Mouse (Mus musculus) MEL (cell line): Measurements from ENCODE around the gene Slc26a11. TPM values are rescaled to one million over a fixed set of nuclear protein-coding genes. Genes with fewer than 3 reads are reported as not detected.

Source experiments
- DNase-seq: peaks from one replicate; pipeline ENCODE4 v3.0.0; 2011; ENCODE audit warnings: low read depth, low spot score
- H3K27ac ChIP-seq: 2 replicates; pipeline ENCODE4 v1.5.1; 2012; ENCODE audit warnings: low read depth, mild to moderate bottlenecking, control low read depth, low read length, moderate library complexity; ENCODE audit not compliant: control insufficient read depth
- H3K27me3 ChIP-seq, 2 experiments: fragments of 150-350 bp in 1 of 2; sonication (generic) in 1 of 2; 2 replicates each; pipeline ENCODE4 v1.6.1; 2012; ENCODE audit warnings: low read length in 2 of 2, mild to moderate bottlenecking in 2 of 2, improper control_type of control experiment in 1 of 2, moderate library complexity in 1 of 2; ENCODE audit not compliant: insufficient read depth in 2 of 2, control insufficient read depth in 1 of 2
- H3K36me3 ChIP-seq, 2 experiments: 2 replicates each; pipeline ENCODE4 v1.6.1; 2012 to 2014; ENCODE audit warnings: low read length in 2 of 2, improper control_type of control experiment in 1 of 2, inconsistent platforms in 1 of 2, mild to moderate bottlenecking in 1 of 2; ENCODE audit not compliant: insufficient read depth in 2 of 2, control insufficient read depth in 1 of 2
- H3K4me1 ChIP-seq, 2 experiments: fragments of 150-350 bp in 1 of 2; sonication (generic) in 1 of 2; 2 replicates each; pipeline ENCODE4 v1.6.1; 2012; ENCODE audit warnings: low read length in 2 of 2, improper control_type of control experiment in 1 of 2, mild to moderate bottlenecking in 1 of 2; ENCODE audit not compliant: insufficient read depth in 2 of 2, control insufficient read depth in 1 of 2
- H3K4me3 ChIP-seq, 2 experiments: fragments of 150-350 bp in 1 of 2; sonication (generic) in 1 of 2; 2 replicates each; pipeline ENCODE4 v1.5.1; 2012; ENCODE audit warnings: low read depth in 2 of 2, low read length in 2 of 2, mild to moderate bottlenecking in 2 of 2, moderate library complexity in 2 of 2, control low read depth in 1 of 2, improper control_type of control experiment in 1 of 2; ENCODE audit not compliant: control insufficient read depth in 1 of 2, insufficient read depth in 1 of 2
- H3K79me2 ChIP-seq: 2 replicates; pipeline ENCODE4 v1.6.1; 2012; ENCODE audit warnings: mild to moderate bottlenecking, low read length, moderate library complexity; ENCODE audit not compliant: control insufficient read depth, poor library complexity, insufficient read depth
- H3K9ac ChIP-seq: 2 replicates; pipeline ENCODE4 v1.6.1; 2012; ENCODE audit warnings: low read depth, mild to moderate bottlenecking, control low read depth, low read length, moderate library complexity; ENCODE audit not compliant: control insufficient read depth, poor library complexity, severe bottlenecking
- H3K9me3 ChIP-seq: fragments of 150-350 bp; sonication (generic); replicated peaks from 2 replicates; pipeline ENCODE4 v1.6.1; 2012; ENCODE audit warnings: mild to moderate bottlenecking, low read length, improper control_type of control experiment, moderate library complexity; ENCODE audit not compliant: insufficient read depth
- BHLHE40 ChIP-seq: IDR thresholded peaks from 2 replicates; pipeline ENCODE4 v1.6.1; 2012; ENCODE audit warnings: low read depth, mild to moderate bottlenecking, inconsistent platforms, low read length, improper control_type of control experiment, borderline replicate concordance
- CHD1 ChIP-seq: IDR thresholded peaks from 2 replicates; pipeline ENCODE4 v1.6.1; 2012; ENCODE audit warnings: low read depth, mild to moderate bottlenecking, inconsistent platforms, low read length, improper control_type of control experiment
- CHD2 ChIP-seq: IDR thresholded peaks from 2 replicates; pipeline ENCODE4 v1.6.1; 2011; ENCODE audit warnings: low read length, improper control_type of control experiment
- CTCF ChIP-seq, 3 experiments: IDR thresholded peaks in 2 of 3; conservative IDR thresholded peaks in 1 of 3; 2 replicates each; pipeline ENCODE4 v1.5.1; 2011 to 2012; ENCODE audit warnings: low read length in 3 of 3, low read depth in 2 of 3, mild to moderate bottlenecking in 2 of 3, improper control_type of control experiment in 1 of 3, inconsistent platforms in 1 of 3, mixed read lengths in 1 of 3, moderate library complexity in 1 of 3; ENCODE audit not compliant: control insufficient read depth in 1 of 3, insufficient read depth in 1 of 3, poor library complexity in 1 of 3, severe bottlenecking in 1 of 3
- E2F4 ChIP-seq: IDR thresholded peaks from 2 replicates; pipeline ENCODE4 v1.6.1; 2011; ENCODE audit warnings: low read depth, low read length, improper control_type of control experiment, borderline replicate concordance
- ELF1 ChIP-seq: IDR thresholded peaks from 2 replicates; pipeline ENCODE4 v1.6.1; 2014; ENCODE audit warnings: low read depth, mild to moderate bottlenecking, inconsistent platforms, low read length, improper control_type of control experiment, moderate library complexity
- EP300 ChIP-seq, 2 experiments: IDR thresholded peaks; 2 replicates each; pipeline ENCODE4 v1.6.1; 2011; ENCODE audit warnings: improper control_type of control experiment in 2 of 2, low read length in 2 of 2, low read depth in 1 of 2, mild to moderate bottlenecking in 1 of 2
- ETS1 ChIP-seq: IDR thresholded peaks from 2 replicates; pipeline ENCODE4 v1.6.1; 2012; ENCODE audit warnings: low read depth, mild to moderate bottlenecking, inconsistent platforms, low read length, improper control_type of control experiment, moderate library complexity
- GABPA ChIP-seq: IDR thresholded peaks from 2 replicates; pipeline ENCODE4 v1.6.1; 2012; ENCODE audit warnings: low read depth, mild to moderate bottlenecking, inconsistent platforms, low read length, improper control_type of control experiment, moderate library complexity
- GATA1 ChIP-seq: IDR thresholded peaks from 2 replicates; pipeline ENCODE4 v1.6.1; 2011; ENCODE audit warnings: low read depth, low read length, improper control_type of control experiment
- HCFC1 ChIP-seq: IDR thresholded peaks from 2 replicates; pipeline ENCODE4 v1.6.1; 2012; ENCODE audit warnings: low read depth, mild to moderate bottlenecking, inconsistent platforms, low read length, improper control_type of control experiment, moderate library complexity
- JUND ChIP-seq: IDR thresholded peaks from 2 replicates; pipeline ENCODE4 v1.6.1; 2011; ENCODE audit warnings: low read depth, mild to moderate bottlenecking, improper control_type of control experiment, low read length
- MAX ChIP-seq: IDR thresholded peaks from 2 replicates; pipeline ENCODE4 v1.6.1; 2011; ENCODE audit warnings: low read length, improper control_type of control experiment
- MAZ ChIP-seq: IDR thresholded peaks from 2 replicates; pipeline ENCODE4 v1.6.1; 2012; ENCODE audit warnings: low read depth, mild to moderate bottlenecking, inconsistent platforms, low read length, improper control_type of control experiment
- MXI1 ChIP-seq: IDR thresholded peaks from 2 replicates; pipeline ENCODE4 v1.6.1; 2011; ENCODE audit warnings: mild to moderate bottlenecking, low read depth, low read length, improper control_type of control experiment
- MYB ChIP-seq: IDR thresholded peaks from 2 replicates; pipeline ENCODE4 v1.6.1; 2011; ENCODE audit warnings: mild to moderate bottlenecking, low read depth, low read length, improper control_type of control experiment
- NELFE ChIP-seq: IDR thresholded peaks from 2 replicates; pipeline ENCODE4 v1.6.1; 2011; ENCODE audit warnings: low read depth, low read length, improper control_type of control experiment
- NRF1 ChIP-seq: IDR thresholded peaks from 2 replicates; pipeline ENCODE4 v1.6.1; 2014; ENCODE audit warnings: low read depth, mild to moderate bottlenecking, inconsistent platforms, low read length, improper control_type of control experiment, moderate library complexity; ENCODE audit not compliant: poor library complexity, insufficient read depth, severe bottlenecking
- POLR2A ChIP-seq, 2 experiments: IDR thresholded peaks; 2 replicates each; pipeline ENCODE4 v1.6.1; 2011 to 2012; ENCODE audit warnings: low read length in 2 of 2, mild to moderate bottlenecking in 2 of 2, control low read depth in 1 of 2, improper control_type of control experiment in 1 of 2, low read depth in 1 of 2, moderate library complexity in 1 of 2; ENCODE audit not compliant: control insufficient read depth in 1 of 2, insufficient read depth in 1 of 2, poor library complexity in 1 of 2
- POLR2AphosphoS5 ChIP-seq: IDR thresholded peaks from 2 replicates; pipeline ENCODE4 v1.6.1; 2012; ENCODE audit warnings: low read depth, borderline replicate concordance, mild to moderate bottlenecking, inconsistent platforms, low read length, moderate library complexity, mixed read lengths
- RAD21 ChIP-seq: IDR thresholded peaks from 2 replicates; pipeline ENCODE4 v1.6.1; 2011; ENCODE audit warnings: mild to moderate bottlenecking, low read depth, low read length, improper control_type of control experiment
- RCOR1 ChIP-seq: IDR thresholded peaks from 2 replicates; pipeline ENCODE4 v1.6.1; 2012; ENCODE audit warnings: low read depth, mild to moderate bottlenecking, inconsistent platforms, low read length, improper control_type of control experiment
- SMC3 ChIP-seq: IDR thresholded peaks from 2 replicates; pipeline ENCODE4 v1.6.1; 2011; ENCODE audit warnings: low read depth, low read length, improper control_type of control experiment
- TAL1 ChIP-seq: IDR thresholded peaks from 2 replicates; pipeline ENCODE4 v1.6.1; 2012; ENCODE audit warnings: mild to moderate bottlenecking, inconsistent platforms, low read length, moderate library complexity, mixed read lengths
- TBP ChIP-seq: IDR thresholded peaks from 2 replicates; pipeline ENCODE4 v1.8.0; 2011; ENCODE audit warnings: low read depth, low read length, improper control_type of control experiment
- TCF12 ChIP-seq: IDR thresholded peaks from 2 replicates; pipeline ENCODE4 v1.6.1; 2014; ENCODE audit warnings: low read depth, mild to moderate bottlenecking, inconsistent platforms, low read length, improper control_type of control experiment, moderate library complexity
- USF1 ChIP-seq: IDR thresholded peaks from 2 replicates; pipeline ENCODE4 v1.6.1; 2014; ENCODE audit warnings: low read depth, mild to moderate bottlenecking, inconsistent platforms, low read length, improper control_type of control experiment, moderate library complexity
- USF2 ChIP-seq, 2 experiments: IDR thresholded peaks; 2 replicates each; pipeline ENCODE4 v1.6.1; 2011 to 2012; ENCODE audit warnings: improper control_type of control experiment in 2 of 2, low read length in 2 of 2, borderline replicate concordance in 1 of 2, inconsistent platforms in 1 of 2, low read depth in 1 of 2, mild to moderate bottlenecking in 1 of 2; ENCODE audit not compliant: insufficient read depth in 1 of 2
- ZC3H11A ChIP-seq: IDR thresholded peaks from 2 replicates; pipeline ENCODE4 v1.6.1; 2012; ENCODE audit warnings: low read depth, mild to moderate bottlenecking, inconsistent platforms, low read length, improper control_type of control experiment
- ZKSCAN1 ChIP-seq: IDR thresholded peaks from 2 replicates; pipeline ENCODE4 v1.6.1; 2012; ENCODE audit warnings: low read depth, mild to moderate bottlenecking, inconsistent platforms, low read length, improper control_type of control experiment, moderate library complexity
- ZMIZ1 ChIP-seq: IDR thresholded peaks from 2 replicates; pipeline ENCODE4 v1.6.1; 2012; ENCODE audit warnings: low read depth, mild to moderate bottlenecking, inconsistent platforms, low read length, improper control_type of control experiment, moderate library complexity
- ZNF384 ChIP-seq: IDR thresholded peaks from 2 replicates; pipeline ENCODE4 v1.6.1; 2012; ENCODE audit warnings: low read depth, mild to moderate bottlenecking, inconsistent platforms, low read length, improper control_type of control experiment
- polyA plus RNA-seq, 2 experiments: library from polyadenylated mRNA; stranded (reverse) in 1 of 2; unstranded in 1 of 2; fragments of >175 nt in 1 of 2; fragments of >200 nt in 1 of 2; gene quantifications; 2 replicates each; pipeline versions ENCODE4 v1.2.1 to v1.2.4; 2012; ENCODE audit warnings: low replicate concordance in 2 of 2, low read depth in 1 of 2; ENCODE audit not compliant: insufficient read length in 2 of 2, insufficient read depth in 1 of 2, missing spikeins in 1 of 2
- total RNA-seq: library from RNA; depleted of rRNA; stranded (reverse); fragments of 300-350 nt; gene quantifications from 2 replicates; pipeline ENCODE4 v1.2.3, GENCODE M21; 2012

Slc26a11 gene
- total and polyA plus RNA-seq, 3 experiments = 0.04 TPM; not detected in 2

- TF ChIP-seq GATA1 (no peak), MAZ (no peak), MAX (0 out of 2 replicates have a peak, but pooled peaks have one; percentile 12), BHLHE40 (no peak), ZC3H11A (no peak)
These were observed 35.2 kb downstream of the Slc26a11 start (continued) for GRCm38 (mm10) chr11:119390271-119391231.

GRCm38 (mm10) chr11:119391386-119392000 is 36.1 kb downstream of the Slc26a11 start:
- Histone ChIP-seq H3K27ac (peak overlapping the region; percentile 40), H3K9ac (peak overlapping the region; percentile 71), H3K4me1 (peaks cover 6 to 25% of the 10 kb centered on the region in 2 experiments), H3K9me3 (no peaks in the 10 kb centered on the region), H3K36me3 (peaks cover 0 to 5% of the 10 kb centered on the region in 2 experiments; a peak in 1 of 4 replicates), H3K79me2 (no peaks in the 10 kb centered on the region; the same call in 1 of the 2 replicates), H3K4me3 (peak overlapping the region; percentile 80 to 84), H3K27me3 (peaks cover 5 to 6% of the 10 kb centered on the region in 2 experiments)
- peak; percentile 89 for DNase-seq
- TF ChIP-seq USF2 (IDR thresholded peaks at IDR 0.05; ENCODE audit: borderline replicate concordance in 1 of 2, insufficient read depth in 1 of 2, low read depth in 1 of 2, low read length in 2 of 2) (no peak), SMC3 (no peak), HCFC1 (no peak), E2F4 (peak; percentile 59; the same call in 1 of the 2 replicates), ETS1 (no peak), ZC3H11A (no peak), NRF1 (no peak), USF1 (no peak), CTCF (IDR thresholded peaks at IDR 0.05 in 2 of 3, conservative IDR thresholded peaks at IDR 0.05 in 1 of 3; ENCODE audit: control insufficient read depth in 1 of 3, insufficient read depth in 1 of 3, low read depth in 2 of 3, low read length in 3 of 3, poor library complexity in 1 of 3, severe bottlenecking in 1 of 3) (no peak), TAL1 (peak; percentile 79), RCOR1 (no peak), MAZ (no peak), ZMIZ1 (no peak), POLR2A (IDR thresholded peaks at IDR 0.05; ENCODE audit: control insufficient read depth in 1 of 2, insufficient read depth in 1 of 2, low read depth in 1 of 2, low read length in 2 of 2, poor library complexity in 1 of 2) (no peak), GABPA (no peak), JUND (no peak), RAD21 (no peak), ELF1 (no peak; the same call in 1 of the 2 replicates), TBP (no peak), CHD1 (no peak), CHD2 (no peak), ZKSCAN1 (no peak), NELFE (no peak), ZNF384 (no peak), MYB (no peak), MXI1 (peak; percentile 54), TCF12 (peak; percentile 52; the same call in 1 of the 2 replicates), EP300 (IDR thresholded peaks at IDR 0.05; ENCODE audit: low read depth in 1 of 2, low read length in 2 of 2) (peak; percentile 3 to 11; a peak in 1 of 4 replicates), GATA1 (peak; percentile 68), BHLHE40 (no peak), POLR2AphosphoS5 (no peak)
